Mouse (Mus musculus): ENCODE data around the gene Nrxn3.

The Nrxn3 gene

DNA sequence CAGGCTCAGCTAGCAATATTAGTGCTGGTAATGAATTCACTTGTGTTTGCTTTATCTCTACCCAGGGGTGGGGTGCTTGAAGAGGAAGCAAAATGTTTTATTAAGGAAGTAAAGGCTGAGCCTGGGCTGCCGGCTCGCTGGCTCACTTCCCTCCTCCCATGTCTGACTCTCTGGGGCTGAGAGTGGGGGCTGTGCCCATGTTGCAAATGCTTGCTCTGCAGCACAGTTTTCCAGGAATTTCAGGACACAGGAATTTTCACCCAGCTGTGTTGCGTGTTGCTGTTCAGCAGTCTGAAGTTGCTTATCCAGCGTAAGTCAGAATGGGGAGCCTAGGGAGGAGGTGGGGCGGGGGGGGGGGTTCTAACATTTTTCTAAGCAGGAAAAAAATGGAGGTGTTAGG lies 89.5 kb downstream of the Nrxn3 start:
- peak in 1 of 2 experiments; percentile 3 for DNase-seq (ENCODE audit: low spot score in 2 of 2)

DNA sequence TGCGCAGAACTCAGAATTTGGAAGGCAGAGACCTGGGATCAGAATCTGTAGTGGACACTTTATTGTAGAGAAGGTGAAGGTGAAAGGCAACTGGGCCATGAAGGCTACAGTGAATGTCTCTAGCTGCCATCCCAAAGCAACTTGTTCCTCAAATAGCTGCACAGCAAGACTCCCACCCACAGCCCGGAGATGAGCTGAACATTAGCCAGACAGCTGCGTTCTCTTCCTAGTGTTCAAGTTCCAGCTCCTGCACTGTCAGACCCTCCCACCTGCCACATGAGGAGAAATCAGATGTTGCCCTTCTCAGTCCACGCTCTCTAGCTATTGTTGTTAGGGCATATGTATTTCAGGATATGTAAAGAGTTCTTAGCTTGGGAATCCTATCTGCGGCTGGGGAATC lies 94.2 kb downstream of the Nrxn3 start:
- DNase-seq (ENCODE audit: low spot score in 2 of 2) = no peak

DNA sequence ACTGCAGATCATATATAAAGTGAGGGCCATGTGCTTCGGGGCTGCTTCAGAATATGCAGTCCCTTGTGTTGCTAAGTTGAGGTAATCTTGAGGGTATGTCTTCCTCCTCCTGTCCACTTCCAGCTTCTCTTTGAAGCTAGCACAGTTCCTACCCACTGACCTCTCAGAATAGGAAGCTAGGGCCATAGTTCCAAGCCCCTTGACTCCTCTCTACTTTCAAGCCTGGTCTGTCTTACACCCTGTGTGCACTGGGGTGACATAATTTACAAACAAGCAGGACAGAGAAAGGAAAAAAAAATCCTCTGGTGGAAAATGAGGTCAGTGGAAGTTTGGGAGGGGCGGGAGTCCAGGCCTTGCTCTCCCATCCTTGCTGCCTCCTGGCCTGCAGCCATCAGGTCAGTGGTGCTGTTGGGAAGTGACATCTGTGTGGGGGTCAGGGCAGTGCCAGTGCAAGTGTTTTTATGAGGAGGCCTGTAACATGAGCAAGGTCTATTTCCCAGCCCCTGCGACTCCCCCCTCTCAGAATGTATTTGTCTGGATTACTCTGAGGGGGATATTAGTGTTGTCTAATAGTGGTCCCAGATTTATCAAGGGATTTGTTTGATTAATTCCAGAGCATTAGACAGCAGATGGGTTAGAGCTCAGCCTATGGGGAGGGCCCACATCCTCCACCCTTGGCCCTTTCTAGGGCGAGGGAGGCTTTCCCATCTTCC lies 96.1 kb downstream of the Nrxn3 start:
- DNase-seq (ENCODE audit: low spot score in 2 of 2) = peak; percentile 10 to 19

DNA sequence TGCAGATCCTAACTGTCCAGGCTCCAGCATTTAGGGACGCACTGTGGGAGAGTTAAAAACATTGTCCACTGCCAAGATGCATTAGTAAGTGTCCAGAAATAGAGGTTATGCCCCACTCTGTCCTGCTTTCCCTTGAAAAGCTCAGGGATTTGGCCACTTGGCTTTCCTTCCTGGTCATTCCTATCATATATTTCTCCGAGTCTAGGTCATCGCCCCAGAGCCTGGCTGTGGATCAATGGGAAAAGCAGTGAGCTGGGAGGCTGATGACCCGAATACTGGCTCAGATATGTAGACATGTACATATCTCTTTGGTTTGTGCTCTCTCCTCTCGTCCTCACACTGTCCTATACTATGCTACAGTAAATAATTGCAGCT lies 96.6 kb downstream of the Nrxn3 start:
- peak in 1 of 2 experiments; percentile 0 for DNase-seq (ENCODE audit: low spot score in 2 of 2)

DNA sequence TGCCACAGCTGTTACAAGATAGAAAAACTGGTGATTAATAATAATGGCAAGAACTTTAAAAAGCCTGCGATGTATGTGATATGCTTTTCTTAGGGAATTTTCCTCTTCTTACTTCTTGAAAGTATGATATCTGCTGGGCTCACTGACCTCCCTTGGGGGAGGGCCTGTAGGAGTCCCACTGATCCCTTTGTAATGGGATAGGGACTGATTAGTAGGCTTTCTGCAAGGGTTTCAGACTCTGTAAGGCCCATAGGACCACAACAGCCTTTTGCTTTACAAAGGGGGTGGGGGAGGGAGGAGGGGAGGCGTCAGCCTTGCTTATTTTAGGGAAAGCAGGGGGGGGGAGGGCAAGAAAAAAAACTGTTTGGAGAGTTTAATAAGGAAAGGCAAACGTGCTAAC lies 97.5 kb downstream of the Nrxn3 start:
- DNase-seq (ENCODE audit: low spot score in 2 of 2) = no peak

DNA sequence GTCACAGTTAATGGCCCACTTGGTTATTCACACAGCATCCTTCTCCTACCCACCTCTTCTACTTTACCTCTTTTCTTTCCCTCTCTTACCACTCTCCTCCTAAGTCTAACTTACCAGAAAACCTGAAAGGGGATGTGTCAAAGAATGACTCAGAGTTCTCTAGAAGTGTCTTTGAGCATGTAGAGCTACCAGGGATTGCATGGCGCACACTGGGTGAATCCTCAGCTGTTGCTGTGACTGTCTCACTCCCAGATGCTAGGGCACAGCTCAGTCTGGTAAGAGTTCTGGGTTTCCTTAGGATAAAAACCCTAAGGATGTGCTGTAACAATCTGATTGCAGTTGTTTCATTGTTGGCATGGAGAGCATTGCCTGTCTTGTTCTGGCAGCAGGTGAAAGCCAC lies 108.2 kb downstream of the Nrxn3 start:
- no peak for DNase-seq (ENCODE audit: low spot score in 2 of 2)

DNA sequence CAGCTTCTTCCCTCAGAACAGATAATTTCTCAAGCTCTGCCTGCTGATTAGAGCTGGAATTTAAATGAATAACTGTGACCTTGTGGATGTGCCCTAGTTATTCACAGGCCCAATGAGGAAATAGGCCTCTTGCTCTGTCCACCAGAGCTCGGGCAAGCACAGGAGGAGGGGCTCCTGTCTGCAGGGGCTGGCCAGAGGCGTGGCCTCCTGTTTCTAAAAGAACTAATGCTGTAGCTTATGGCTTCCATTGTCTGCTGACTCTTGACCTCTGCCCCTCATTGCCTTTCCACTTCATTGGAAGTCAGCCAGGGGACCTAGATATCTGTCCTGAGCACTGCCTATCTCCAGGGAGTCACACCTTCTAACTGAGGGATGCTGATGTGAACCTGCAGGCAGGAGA lies 113.1 kb downstream of the Nrxn3 start:
- DNase-seq (ENCODE audit: low spot score in 2 of 2) = no peak

DNA sequence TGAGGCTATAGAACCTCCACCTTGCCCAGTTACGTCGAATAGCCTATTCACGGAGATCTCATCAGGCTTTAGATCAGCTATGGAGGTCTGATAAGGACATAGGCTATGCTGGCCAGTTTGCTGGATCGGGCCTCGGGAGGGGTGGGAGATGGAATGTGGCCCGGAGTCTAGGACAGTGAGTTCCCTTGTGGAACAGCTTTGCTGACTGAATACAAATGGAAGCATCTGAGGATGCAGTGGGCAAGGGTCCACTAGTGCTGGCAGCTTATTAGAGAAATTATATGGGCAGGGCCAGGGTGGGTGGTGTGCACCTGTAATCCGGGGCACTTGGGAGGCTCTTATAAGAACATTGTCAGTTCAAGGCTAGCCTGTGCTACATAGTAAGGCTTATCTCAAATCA lies 117.0 kb downstream of the Nrxn3 start:
- no peak for DNase-seq (ENCODE audit: low spot score in 2 of 2)

DNA sequence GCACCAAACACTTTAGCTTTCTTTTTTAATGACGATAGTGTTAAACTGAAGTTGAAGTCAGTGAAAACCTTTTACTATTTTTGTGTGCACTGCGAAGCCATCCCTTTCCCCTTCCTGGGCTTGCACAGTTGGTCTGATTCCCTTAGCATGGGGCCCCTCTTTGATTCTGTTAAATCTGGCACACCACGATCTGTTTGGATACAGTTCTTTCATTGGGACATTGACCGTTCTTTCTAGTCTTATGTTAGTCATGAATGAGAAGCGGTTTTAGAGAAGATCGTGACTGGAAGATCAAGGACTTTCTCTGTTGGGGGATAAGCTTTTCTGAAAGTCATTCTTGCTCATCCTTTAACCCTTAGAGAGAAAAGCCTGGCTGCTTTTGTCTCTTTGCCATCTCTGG lies 118.7 kb downstream of the Nrxn3 start:
- DNase-seq (ENCODE audit: low spot score in 2 of 2) = no peak

DNA sequence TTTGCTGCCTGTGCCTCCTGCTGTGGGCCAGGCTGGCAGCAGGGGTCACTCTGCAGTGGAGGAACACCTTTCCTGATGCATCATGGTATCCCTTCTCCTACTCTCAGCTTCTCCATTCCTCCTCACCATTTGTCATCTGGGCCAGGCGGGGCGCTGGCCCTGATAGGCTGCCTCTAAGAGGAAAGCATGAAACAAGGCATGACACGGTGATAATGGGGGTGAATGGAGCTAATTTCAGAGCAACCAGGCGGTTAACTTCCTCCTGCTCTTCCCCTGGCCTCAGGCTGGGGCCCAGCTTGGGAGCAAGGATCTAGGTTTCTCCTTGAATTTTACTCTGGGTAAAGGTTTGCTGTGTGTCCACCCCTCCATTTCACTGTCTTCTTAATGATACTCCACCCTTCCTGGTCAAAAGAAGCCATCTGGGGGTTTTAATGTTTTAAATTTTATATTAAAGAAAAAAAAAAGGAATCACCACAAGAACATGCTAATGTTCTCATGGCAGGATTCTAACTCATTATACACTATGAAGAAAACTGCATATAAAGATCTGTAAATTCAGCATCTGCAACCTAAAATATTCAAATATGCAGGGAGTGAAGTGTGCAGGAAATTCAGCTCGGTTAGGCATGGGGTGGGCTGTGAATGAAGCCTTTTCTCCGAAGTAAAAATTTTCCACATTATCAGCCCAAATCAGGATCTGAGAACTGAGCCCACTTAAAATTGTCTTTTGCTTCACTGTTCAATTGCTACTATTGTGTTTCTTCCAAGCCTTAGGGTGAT lies 127.9 kb downstream of the Nrxn3 start:
- DNase-seq (ENCODE audit: low spot score in 2 of 2) = no peak

DNA sequence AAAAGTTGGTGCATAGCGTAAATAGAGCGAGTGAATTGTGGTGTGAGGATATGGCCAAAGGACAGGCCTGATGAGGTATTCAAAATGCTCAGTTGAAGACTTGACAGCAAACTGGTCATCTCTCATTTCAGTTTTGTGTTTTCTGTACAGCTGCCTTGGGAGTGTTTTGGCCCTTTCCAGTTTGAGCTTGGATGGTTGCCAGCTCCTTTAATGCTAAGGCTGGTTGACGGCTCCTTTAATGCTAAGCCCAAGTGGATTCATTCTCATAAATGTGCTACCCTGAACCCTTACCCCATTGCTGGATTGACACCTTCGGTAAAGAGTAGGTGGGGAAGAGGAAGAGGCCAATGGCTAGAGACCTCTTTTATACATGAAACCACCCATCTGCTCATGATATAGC lies 131.4 kb downstream of the Nrxn3 start:
- DNase-seq (ENCODE audit: low spot score in 2 of 2) = no peak

DNA sequence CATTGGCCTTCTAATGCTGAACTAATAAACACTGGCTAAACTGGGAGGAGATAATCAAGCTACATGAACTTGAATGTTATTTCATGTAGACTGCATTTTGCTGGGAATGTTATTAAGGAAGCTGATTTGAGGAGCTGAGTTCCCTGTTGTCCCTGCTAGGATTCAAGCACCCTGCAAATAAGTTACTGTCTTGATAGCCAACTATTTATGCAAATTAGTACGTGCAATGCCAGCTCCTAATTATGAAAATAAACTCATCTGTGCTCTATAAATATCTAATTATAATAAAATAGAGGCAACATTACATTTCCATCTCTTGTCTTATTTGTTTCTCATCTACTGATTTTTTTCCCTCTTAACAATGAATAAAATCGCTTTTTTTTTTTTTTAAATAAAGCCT lies 135.0 kb downstream of the Nrxn3 start:
- no peak for DNase-seq (ENCODE audit: low spot score in 2 of 2)

DNA sequence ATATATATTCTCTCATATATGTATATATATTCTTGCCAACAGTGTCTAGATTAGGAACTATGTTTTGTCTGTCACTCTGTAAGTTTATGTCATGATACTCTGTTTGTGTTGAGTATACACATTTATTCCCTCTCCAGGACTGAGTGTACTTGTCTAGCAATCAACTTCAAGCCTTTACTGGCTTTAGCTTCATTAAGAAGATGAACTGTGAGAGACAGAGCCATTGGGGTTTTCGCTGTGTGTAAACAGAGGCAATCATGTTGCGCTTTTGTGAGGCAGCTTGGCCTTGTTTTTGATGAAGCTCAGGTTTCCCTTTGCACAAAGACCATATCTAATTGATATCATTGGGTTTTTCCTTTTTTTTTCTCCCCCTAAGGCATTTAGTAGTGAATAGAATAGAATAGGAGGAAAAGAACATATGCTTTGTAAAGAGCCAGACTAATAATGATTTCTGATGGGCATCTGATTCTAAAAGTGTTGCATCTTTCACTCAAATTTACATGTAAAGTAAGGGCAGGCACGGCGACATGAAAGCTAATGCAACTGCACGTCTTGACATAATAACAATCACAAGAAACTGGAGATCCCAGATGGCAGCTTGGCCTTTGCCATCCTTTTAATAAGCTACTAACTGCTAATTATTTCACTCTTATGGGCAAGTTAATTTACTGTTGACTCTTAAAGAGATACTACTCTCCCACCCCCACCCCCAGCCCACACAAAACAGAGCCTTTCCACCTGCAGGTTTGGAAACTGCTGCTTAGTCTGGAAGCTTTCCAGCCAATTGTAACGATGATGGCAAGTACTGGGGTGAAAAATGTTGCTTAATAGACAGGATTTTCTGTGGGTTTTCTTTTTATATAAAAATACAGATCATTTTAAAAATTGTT lies 137.0 kb downstream of the Nrxn3 start:
- no peak for DNase-seq (ENCODE audit: low spot score in 2 of 2)

DNA sequence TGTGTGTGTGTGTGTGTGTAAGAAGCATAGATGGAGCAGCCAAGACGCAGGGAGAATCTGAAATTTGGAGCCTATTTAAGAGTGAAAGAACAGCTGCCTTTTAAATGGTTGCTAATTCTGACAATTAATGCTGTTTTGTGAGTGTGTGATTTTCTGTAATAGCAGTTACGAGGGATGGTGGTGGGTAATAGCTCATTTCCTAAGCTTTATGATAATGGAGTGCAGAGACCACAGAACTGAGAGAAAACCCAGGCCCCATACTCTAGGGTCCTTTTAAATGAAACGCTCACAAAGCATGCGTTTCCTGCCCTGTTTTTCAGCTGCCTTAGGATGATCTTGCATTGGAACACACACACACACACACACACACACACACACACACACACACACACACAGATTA lies 137.7 kb downstream of the Nrxn3 start:
- DNase-seq (ENCODE audit: low spot score in 2 of 2) = no peak

DNA sequence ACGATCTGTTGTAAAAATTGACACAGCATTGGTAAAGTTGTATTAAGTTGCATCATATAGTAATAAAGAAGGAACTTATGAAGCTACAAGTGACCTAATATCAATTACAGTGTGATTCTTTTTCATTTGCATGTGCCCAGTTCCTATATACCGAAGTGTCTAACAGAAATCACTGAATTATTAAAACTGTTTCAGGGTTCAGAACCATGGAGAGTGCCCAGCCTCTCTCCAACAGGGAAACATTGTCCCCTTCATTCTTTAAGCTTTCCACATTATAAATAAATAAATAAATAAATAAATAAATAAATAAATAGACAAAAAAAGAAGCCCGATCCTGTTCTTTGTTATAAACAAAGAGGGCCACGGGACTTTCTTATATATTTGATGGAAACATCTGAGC lies 140.4 kb downstream of the Nrxn3 start:
- no peak for DNase-seq (ENCODE audit: low spot score in 2 of 2)

DNA sequence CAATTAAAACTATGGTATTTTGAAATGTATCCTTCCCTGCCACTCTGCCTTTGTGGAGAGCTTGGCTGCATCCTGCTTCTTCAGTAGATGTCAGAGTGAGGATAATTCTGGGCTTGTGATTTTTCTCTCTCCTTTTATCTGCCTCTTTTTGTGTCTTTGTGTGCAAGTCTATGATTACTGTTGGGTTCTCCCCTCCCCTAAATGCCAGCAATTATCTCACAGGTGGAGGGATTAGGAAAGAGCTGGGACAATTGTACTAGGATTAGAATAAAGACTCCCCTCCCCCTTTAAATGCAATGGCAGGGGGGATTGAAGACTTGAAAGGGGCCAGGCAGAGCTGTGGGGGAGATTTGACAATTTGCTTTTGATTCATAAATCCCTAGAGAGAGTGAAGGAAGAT lies 145.6 kb downstream of the Nrxn3 start:
- DNase-seq (ENCODE audit: low spot score in 2 of 2) = no peak

DNA sequence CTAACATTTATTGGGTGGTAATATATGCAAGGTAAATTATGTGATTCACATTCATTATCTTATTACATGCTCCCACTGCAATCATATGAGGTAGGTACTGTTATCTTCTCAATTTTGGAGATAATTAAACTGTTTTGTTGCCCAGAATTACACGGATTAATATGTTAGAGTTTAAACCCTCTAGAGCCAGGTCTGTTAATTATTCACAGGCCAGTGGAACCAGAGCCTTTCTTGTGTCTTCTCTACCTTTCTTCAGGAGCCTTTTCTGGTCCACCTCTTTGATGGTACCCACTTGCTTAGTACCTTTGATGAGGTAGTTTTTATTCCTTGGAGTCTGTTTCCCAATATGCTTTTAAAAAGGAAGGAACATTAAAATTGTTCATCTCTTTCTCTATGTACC lies 174.7 kb downstream of the Nrxn3 start:
- DNase-seq (ENCODE audit: low spot score in 2 of 2) = no peak

DNA sequence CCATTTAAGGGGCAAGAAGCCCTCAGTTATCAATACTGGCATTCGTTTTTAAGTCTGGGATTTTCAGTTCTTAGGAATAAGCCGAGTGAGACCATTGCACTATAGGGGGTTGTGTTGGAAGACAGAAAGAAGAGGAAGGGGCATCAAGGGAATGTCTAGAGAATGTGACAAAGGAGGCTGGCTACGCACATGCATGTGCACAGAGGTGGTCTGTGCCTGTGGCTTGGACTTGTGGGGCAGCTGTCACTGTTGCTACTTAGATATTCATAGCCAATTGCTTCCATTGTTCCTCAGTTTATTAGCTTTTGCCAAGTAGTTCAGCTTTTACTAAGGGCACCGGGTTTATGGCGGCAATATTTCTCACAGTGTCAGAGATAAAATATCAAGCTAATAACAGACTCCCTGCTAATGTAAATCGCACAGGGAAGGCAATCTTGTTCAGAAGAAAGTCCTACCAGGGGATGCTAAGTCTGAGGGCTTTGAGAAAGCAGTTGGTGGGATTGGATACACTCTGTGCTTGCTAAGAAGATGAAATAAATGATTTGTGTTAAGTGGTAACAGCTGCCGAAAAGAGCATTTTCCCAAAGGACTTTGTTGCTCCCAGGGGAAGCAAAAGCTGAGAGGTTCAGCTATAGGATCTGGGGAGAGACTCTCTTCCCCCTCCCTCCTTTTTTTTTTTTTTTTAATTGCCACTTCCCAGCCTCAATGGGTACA lies 177.5 kb downstream of the Nrxn3 start:
- no peak for DNase-seq (ENCODE audit: low spot score in 2 of 2)

DNA sequence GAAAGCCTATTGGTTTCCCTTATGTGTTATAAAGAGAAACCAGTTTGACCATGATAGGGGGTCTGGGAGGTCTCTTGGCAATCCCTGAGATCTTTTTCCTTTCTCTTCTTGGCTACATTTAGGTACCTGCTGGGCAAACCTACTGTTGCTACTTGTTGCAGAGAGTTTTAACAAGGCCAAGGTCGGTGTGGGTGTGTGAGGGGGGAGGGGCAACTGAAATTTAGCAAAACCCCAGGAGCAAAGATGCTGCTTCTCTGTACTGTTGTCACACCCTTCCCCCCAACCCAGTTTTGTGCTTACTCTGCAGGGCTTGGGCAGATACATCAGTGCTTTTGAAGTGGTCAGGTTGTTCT lies 178.0 kb downstream of the Nrxn3 start:
- DNase-seq (ENCODE audit: low spot score in 2 of 2) = no peak

DNA sequence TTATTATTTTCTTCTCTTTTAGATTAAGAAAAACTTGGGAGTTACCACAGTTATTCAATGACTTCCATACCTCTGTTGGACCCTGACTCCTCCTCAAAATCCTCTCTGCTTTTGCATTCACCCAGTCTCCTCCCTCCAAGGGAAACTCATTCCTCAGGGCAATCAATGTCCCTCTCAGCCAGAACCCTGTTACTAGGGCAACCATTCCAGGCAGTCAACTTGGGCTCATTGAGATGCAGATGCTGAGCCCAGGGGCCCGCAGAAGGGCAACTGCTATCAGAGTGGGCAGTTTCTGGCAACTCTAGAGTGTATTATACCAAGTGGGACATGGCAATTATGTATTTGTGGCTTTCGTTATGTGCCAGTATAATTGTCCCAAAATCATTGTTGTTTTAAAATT lies 188.1 kb downstream of the Nrxn3 start:
- no peak for DNase-seq (ENCODE audit: low spot score in 2 of 2)

DNA sequence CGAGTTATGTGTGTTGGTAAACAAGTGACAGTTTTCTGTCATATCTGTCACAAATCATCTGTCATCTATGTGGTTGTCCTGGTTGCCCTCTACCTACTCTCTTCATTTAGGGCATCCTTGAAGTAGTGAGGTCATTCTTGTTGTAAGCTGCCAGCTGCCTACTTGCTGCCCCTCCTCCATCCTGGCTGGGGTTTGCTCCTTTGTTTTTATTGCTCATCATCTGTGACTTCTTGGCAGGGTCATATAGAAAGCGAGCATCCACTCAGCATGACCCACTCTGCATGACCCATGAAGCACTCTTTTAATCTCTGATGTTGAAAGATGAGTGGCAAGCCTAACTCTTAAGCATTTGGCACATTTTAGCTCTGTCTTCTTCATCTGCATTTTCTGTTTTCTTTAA lies 194.1 kb downstream of the Nrxn3 start:
- DNase-seq (ENCODE audit: low spot score in 2 of 2) = no peak

DNA sequence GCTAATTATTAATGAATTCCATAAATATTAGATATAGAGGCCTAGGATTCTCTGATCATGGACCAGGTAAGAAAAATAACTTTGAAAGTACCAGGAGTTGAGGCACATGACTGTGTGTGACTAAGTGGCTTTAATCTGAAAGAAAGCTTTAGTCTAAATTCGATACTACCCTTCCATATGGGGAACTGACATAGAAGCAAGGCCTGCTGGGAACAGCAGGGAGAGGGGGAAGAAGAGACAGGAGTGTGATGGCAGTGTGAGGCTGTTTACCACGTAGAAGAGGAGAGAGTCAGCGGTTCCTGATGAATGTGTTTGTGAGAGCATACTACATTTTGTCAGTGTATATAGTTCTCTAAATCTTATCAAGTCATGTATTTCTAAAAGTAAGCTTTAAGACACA lies 202.2 kb downstream of the Nrxn3 start:
- DNase-seq (ENCODE audit: low spot score in 2 of 2) = no peak

All from heart, adult 9 months (tissue).